Mouse (Mus musculus) activated CD4-positive, CD25-positive, alpha-beta regulatory T cell, adult 9 weeks (primary cell): ENCODE results near the gene Rexo1. TPM values are rescaled to one million over a fixed set of nuclear protein-coding genes. Genes with fewer than 3 reads are reported as not detected.

Source experiments
- polyA plus RNA-seq: library from polyadenylated mRNA; unstranded; fragments of 100-300 nt; shearing (Covaris generic); gene quantifications from one replicate; pipeline ENCODE4 v1.2.1, GENCODE M21; 2017

Rexo1 gene
- polyA plus RNA-seq, result 47.1 TPM

GRCm38 (mm10) chr10:80561116-80561944, at the start of gene Rexo1:
TSS of gene Rexo1 (minus strand) at chr10:80561560.

GRCm38 (mm10) chr10:80605721-80606120, 44.4 kb upstream of the Rexo1 start, which contains the start of gene Gm49322:
TSS of gene Gm49322 (plus strand) at chr10:80606021.

GRCm38 (mm10) chr10:80602698-80603325, 41.5 kb upstream of the Rexo1 start, which contains the start of the genes Scamp4 and Adat3:
TSS of gene Scamp4 (plus strand) at chr10:80602872.
TSS of gene Adat3 (plus strand) at chr10:80602880.

GRCm38 (mm10) chr10:80589879-80590854, 28.8 kb upstream of the Rexo1 start, which contains the start of gene Abhd17a:
TSS of gene Abhd17a (minus strand) at chr10:80590341.

GRCm38 (mm10) chr10:80577195-80578130, 16.1 kb upstream of the Rexo1 start, which contains the start of gene Klf16:
TSS of gene Klf16 (minus strand) at chr10:80577321.

GRCm38 (mm10) chr10:80538710-80539394, 22.5 kb downstream of the Rexo1 start, which contains the start of gene Atp8b3:
TSS of gene Atp8b3 (minus strand) at chr10:80539124.

GRCm38 (mm10) chr10:80494732-80495131, 66.6 kb downstream of the Rexo1 start, which contains the start of gene Onecut3:
TSS of gene Onecut3 (plus strand) at chr10:80494835.

Other genes starting within 250 kb of the Rexo1 start
- 82.1 TPM for gene 2310011J03Rik, start 241.0 kb downstream of the Rexo1 start, polyA plus RNA-seq
- 15.5 TPM for gene Pcsk4, start 232.1 kb downstream of the Rexo1 start, polyA plus RNA-seq
- gene Reep6, start 231.6 kb downstream of the Rexo1 start, polyA plus RNA-seq, result 0.31 TPM
- gene Adamtsl5, start 213.1 kb downstream of the Rexo1 start, polyA plus RNA-seq, result not detected
- gene Plk5, start 205.1 kb downstream of the Rexo1 start, polyA plus RNA-seq, result not detected
- gene Mex3d, start 173.9 kb downstream of the Rexo1 start, polyA plus RNA-seq, result 0.16 TPM
- 36.7 TPM for gene Mbd3, start 162.0 kb downstream of the Rexo1 start, polyA plus RNA-seq
- 302 TPM for gene Uqcr11, start 154.7 kb downstream of the Rexo1 start, polyA plus RNA-seq
- 23.0 TPM for gene Tcf3, start 127.9 kb downstream of the Rexo1 start, polyA plus RNA-seq
- gene Onecut3, start 66.7 kb downstream of the Rexo1 start, polyA plus RNA-seq, result not detected
- gene Atp8b3, start 22.4 kb downstream of the Rexo1 start, polyA plus RNA-seq, result 0.07 TPM
- 1.1 TPM for gene Klf16, start 15.8 kb upstream of the Rexo1 start, polyA plus RNA-seq
- 28.7 TPM for gene Abhd17a, start 28.8 kb upstream of the Rexo1 start, polyA plus RNA-seq
- 115 TPM for gene Scamp4, start 41.3 kb upstream of the Rexo1 start, polyA plus RNA-seq
- 4.6 TPM for gene Adat3, start 41.3 kb upstream of the Rexo1 start, polyA plus RNA-seq
- gene Gm49322, start 44.5 kb upstream of the Rexo1 start, polyA plus RNA-seq, result 12.7 TPM
- 8.2 TPM for gene Csnk1g2, start 61.3 kb upstream of the Rexo1 start, polyA plus RNA-seq
- gene Btbd2, start 95.5 kb upstream of the Rexo1 start, polyA plus RNA-seq, result 2.7 TPM
- 19.0 TPM for gene Mknk2, start 116.6 kb upstream of the Rexo1 start, polyA plus RNA-seq
- gene Mob3a, start 140.4 kb upstream of the Rexo1 start, polyA plus RNA-seq, result 412 TPM
- gene Izumo4, start 140.6 kb upstream of the Rexo1 start, polyA plus RNA-seq, result 148 TPM
- 42.7 TPM for gene Ap3d1, start 180.7 kb upstream of the Rexo1 start, polyA plus RNA-seq
- 8.4 TPM for gene Dot1l, start 193.6 kb upstream of the Rexo1 start, polyA plus RNA-seq
- gene Sf3a2, start 236.6 kb upstream of the Rexo1 start, polyA plus RNA-seq, result 75.0 TPM
- 206 TPM for gene Plekhj1, start 237.1 kb upstream of the Rexo1 start, polyA plus RNA-seq
- gene Amh, start 243.7 kb upstream of the Rexo1 start, polyA plus RNA-seq, result not detected